Mouse (Mus musculus): ENCODE measurements around the gene Cyct.

The Cyct gene

GRCm38 (mm10) chr2:76360226-76360625 is at the start of gene Cyct:
Gene Cyct, minus strand, starts transcription at chr2:76360450.
- DNase-seq (ENCODE audit: low spot score) = no peak

- DNase-seq (ENCODE audit: low spot score) = no peak
These were observed 49.7 kb upstream of the Cyct start for GRCm38 (mm10) chr2:76409986-76410385.

- DNase-seq (ENCODE audit: low spot score) = no peak
These were observed 49.3 kb upstream of the Cyct start for GRCm38 (mm10) chr2:76409526-76409925.

DNA sequence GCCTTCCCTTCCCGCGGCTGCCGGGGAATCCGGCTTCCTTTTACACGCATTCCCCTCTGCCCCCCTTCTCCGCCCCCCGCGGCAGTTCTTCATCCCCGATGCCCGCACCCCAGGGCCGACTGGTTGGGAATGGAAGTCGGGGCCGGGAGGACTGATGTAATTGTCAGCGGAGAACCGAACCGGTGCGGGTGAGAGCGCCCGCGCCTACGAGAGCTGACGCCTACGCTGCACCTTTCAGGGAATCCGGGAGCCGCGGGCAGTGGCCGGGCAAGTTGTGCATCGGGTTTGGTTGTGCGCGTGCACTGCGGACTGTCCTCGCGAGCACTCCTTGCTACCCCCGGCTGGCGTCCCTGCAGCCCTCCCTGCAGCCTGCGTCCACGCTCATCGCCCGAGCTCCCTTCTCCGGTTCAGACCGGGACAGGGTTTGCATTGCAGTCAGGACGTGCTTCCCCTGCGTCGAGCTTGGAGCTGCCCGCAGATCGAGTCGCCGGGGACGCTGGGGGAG is 46.7 kb upstream of the Cyct start:
- peak; percentile 67 for DNase-seq (ENCODE audit: low spot score)

GRCm38 (mm10) chr2:76406151-76406936 is 46.1 kb upstream of the Cyct start, which contains the start of gene Osbpl6:
Gene Osbpl6, plus strand, starts transcription at chr2:76406508.
- DNase-seq (ENCODE audit: low spot score) = peak; percentile 84

- no peak for DNase-seq (ENCODE audit: low spot score)
These were observed 45.4 kb upstream of the Cyct start for GRCm38 (mm10) chr2:76405596-76406150.

DNA sequence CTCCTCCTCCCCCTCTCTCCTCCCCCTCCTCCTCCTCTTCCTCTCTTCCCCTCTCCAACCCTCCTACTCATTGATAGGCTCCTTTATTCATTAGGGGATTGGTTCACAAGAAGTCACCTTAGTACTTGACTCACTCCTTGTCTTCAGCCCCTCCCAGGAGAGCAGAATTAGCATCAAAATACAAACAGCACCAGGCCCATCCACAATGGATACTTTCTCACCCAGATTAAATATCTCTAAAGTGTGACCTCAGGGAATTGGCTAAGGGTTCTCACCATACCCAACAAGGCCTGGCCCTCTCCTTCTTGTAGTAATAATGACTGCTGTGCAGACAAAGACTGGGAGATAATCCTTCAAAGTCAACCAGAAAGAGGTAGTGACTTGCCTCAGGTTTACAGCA is 39.9 kb upstream of the Cyct start:
- DNase-seq (ENCODE audit: low spot score) = no peak

GRCm38 (mm10) chr2:76386531-76386930 is 26.3 kb upstream of the Cyct start:
- DNase-seq (ENCODE audit: low spot score) = no peak

GRCm38 (mm10) chr2:76378646-76379045 is 18.4 kb upstream of the Cyct start:
- no peak for DNase-seq (ENCODE audit: low spot score)

DNA sequence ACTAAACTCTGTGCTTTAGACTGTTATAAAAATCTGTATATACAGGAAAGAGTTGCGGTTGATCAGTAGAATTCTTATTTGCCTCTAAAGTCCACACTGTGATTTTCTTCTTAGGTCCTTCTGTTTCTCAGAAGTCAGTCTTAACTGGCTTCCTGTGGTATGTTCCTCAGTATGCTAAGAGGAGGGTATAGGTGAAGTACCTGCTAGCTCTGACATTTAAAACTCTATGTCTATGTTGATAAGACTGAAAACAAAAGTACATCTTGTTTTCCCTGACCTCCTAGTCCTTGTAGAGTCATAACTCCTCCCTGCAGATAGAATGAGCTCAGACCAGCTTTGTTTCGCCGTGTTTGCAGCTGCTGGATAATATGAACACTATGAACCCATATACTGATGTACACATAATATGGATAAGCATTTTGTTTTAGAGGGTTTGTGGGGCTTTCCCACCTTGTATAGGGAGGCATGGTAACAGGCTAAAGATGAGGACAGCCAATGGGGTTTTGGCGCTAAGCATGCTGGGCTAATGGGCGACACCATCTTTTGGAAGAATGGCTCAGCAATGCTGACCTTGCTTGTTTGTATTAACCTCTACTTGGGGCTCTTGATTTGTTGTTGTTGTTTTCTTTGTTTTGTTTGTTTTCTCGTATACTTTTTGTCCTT is 14.4 kb upstream of the Cyct start:
- no peak for DNase-seq (ENCODE audit: low spot score)

DNA sequence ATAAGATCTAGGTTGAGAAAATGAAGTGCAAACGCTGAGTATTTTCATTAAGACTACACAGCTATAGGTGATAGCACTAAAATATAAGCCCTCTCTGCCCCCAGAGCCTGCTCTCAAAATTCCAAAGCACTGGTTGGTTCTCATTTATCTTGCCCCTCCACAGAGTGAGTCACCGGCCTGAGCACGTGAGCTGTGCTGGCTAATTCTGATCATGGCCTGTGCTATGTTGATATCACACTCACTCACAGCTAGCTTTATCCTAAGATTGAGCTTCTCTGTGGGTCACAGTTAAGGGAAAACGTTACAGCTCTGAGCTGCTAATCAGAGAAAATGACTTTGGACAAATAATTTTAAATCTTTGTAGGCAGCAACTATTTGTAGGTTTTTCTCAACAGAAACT is 12.0 kb upstream of the Cyct start:
- no peak for DNase-seq (ENCODE audit: low spot score)

- DNase-seq (ENCODE audit: low spot score) = no peak
These were observed 10.3 kb upstream of the Cyct start for GRCm38 (mm10) chr2:76370656-76370922.

- peak; percentile 85 for DNase-seq (ENCODE audit: low spot score)
These were observed 9.8 kb upstream of the Cyct start, which contains the start of gene Rbm45 for GRCm38 (mm10) chr2:76369821-76370655. Gene Rbm45, plus strand, starts transcription at chr2:76369984.

- no peak for DNase-seq (ENCODE audit: low spot score)
These were observed 8.8 kb upstream of the Cyct start for GRCm38 (mm10) chr2:76368861-76369660.

DNA sequence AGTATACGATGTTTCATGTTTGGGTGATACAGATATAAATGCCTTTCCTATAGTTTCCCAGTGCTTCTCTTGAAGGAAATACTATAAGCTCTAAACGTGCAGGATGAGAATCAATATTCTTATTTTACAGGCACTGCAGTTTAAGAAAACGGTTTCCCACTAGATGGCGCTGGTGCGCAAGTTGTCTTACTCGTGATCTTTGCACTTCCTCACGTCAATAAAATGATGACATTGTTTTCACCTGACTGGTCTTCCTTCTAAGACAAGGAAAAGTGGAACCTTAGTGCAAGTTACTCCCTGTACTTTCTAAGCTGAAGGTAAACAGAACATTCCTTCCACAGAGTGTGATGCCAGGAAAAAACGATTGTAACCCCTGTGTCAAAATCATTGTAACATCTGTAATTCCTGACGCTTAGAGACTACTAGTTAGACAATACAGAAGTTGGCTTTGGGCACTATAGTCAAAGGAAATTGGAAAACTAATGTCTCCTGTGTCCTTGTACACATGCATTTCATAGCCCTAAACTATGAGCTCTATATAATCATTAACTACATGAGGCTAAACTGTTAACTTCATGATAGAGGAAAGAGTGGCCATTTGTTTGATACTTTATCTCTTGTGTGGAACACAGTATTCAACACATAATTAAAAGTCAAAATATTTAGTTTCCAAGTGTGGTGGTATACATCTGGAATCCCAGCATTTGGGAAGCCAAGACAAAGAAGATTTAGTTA is 7.1 kb upstream of the Cyct start:
- peak; percentile 68 for DNase-seq (ENCODE audit: low spot score)

- no peak for DNase-seq (ENCODE audit: low spot score)
These were observed 5.6 kb upstream of the Cyct start for GRCm38 (mm10) chr2:76365811-76366210.

DNA sequence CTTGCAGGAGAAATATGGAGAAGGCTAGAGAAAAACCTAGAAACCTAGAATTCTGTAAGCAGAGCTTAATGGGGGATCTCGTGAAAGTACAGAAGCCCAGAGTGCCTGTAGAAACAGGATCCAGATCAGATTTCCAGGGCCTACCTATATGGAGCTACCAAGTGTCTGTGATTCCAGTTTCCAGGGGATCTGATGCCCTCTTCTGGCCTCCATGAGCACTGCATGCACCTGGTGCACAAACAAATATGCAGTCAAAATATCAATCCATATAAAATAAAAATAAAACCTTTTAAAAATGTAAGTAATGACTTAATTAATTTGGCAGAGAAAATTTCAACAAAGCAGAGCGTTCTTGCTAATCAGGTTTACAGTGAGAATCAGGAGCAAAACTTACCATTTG is 1.9 kb upstream of the Cyct start:
- DNase-seq (ENCODE audit: low spot score) = no peak

DNA sequence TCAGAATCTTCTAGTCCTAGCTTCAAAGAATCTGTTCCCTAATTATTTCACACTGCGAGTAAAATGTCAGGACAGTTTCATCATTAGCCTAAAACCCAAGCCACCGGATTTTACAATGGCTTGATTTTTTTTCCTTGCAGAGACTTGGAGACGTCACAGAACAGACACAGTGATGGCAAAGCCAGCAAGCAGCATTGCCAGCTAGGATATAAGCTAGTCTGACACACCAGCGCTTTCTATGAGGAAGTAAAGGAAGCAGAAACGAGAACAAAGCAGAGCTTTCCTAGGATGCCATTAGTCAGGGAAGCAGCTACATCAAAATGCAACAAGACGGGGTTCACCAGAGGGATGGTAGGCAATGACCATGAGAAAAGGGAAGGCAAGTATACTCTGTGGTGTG is 12.4 kb downstream of the Cyct start:
- no peak for DNase-seq (ENCODE audit: low spot score)

DNA sequence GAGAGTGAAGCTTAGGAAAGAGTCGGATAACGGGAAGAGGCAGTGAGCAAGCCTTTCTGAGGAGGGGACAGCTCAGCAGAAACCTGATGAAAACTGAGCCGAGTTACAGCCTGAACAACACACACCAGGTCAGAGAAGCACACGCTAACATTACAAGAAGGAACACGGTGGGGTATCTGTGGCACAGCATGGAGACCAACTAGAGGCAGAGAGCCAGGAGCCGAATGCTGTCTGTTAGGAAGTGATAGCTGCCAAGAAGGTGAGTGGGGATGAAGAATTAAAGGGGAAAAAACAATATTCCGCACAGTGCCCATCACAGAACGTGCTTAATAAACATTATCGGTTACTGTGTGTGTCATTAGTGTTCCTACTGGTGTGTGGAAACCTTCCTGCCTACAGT is 18.1 kb downstream of the Cyct start:
- no peak for DNase-seq (ENCODE audit: low spot score)

DNA sequence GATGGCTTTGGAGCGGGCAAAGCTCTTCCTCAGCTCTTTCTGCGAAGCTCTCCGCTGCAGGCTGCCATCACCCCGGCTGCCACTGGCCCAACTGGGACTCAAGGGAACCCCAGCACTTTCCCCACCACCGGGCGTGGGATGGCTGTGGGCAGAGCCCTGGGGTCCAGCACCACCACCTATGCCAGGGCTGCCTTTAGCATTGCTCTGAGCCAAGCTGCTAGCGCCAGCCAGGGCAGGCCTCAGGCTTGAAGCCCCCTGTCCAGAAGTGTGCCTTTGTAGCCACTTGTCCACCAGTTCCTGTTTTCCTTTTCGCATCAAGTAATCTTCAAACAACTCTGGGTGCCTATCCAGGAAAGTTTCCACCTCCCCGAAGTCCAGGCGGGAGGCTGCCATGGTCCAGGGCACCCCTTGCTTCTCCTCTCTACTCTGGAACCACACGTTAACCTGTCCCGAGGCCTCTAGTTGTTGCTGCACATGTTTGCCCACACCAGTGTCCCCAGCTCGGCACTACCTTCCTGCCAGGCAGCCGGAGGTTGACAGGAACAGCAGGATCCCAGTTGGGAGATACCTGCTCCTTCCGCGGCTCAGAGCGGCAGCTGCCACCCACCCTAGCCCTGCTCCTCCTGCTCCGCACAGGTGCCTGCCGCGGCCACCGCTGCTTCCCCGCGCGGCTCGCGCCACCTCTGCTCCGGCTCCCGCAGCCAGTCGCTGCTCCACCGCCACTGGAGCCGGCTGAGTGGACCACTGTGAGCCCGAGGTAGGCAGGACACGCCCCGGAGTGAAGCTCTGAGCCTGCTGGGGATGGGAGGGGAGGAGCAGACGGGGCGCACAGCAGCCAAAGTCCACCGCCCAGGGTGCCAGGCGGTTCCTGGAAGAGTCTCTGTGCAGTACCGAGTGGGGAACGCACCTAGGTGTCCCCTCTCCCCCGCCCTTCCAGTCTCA is 21.8 kb downstream of the Cyct start, which contains the start of gene Pde11a:
TSS of gene Pde11a (minus strand) at position 560 of the 942 bp plus-strand sequence.
- peak; percentile 49 for DNase-seq (ENCODE audit: low spot score)

All from ovary, postnatal 36 days (tissue).